11 mouse cellular contexts compared by ENCODE assay signal in genomic region chr2:30629038-30629761, GRCm38 (mm10). TPM values are rescaled to one million over a fixed set of nuclear protein-coding genes. Genes with fewer than 3 reads are reported as not detected.
DNase-seq lines count a peak whose midpoint lies in the region; ATAC-seq lines count a peak whose summit lies in the region.
"Had no signal": no experiment of that assay in that cellular context is flagged by ENCODE, and none has a peak within 500 bp of the region (broad histone marks: within the 10 kb centered on the region; RNA-seq: fewer than 3 reads in every experiment).

No protein-coding gene starts in this region.

- ATAC-seq in forebrain, embryonic 15.5 days (replicated peaks) = peak; percentile 57
- ATAC-seq in limb, embryonic 13.5 days (ENCODE audit: low FRiP score, low read depth) = no peak
- no peak for ATAC-seq in CD4-positive, CD25-positive, alpha-beta regulatory T cell, adult 4 months

- peak overlapping the region; percentile 80 for H3K27ac ChIP-seq in forebrain, embryonic 15.5 days (replicated peaks)
- H3K27ac ChIP-seq in limb, embryonic 13.5 days = peak overlapping the region; percentile 44; the same call in 1 of the 2 replicates
- H3K27ac ChIP-seq: macrophage had no signal

- H3K27me3 ChIP-seq in forebrain, embryonic 15.5 days = no peaks in the 10 kb centered on the region
- no peaks in the 10 kb centered on the region for H3K27me3 ChIP-seq in limb, embryonic 13.5 days

- H3K4me2 ChIP-seq in forebrain, embryonic 15.5 days (replicated peaks) = no peak overlapping the region
- H3K4me2 ChIP-seq in limb, embryonic 13.5 days (replicated peaks) = no peak overlapping the region

- H3K4me1 ChIP-seq in forebrain, embryonic 15.5 days = peaks cover 25% of the 10 kb centered on the region
- peaks cover 27% of the 10 kb centered on the region for H3K4me1 ChIP-seq in limb, embryonic 13.5 days

- no peaks in the 10 kb centered on the region for H3K36me3 ChIP-seq in forebrain, embryonic 15.5 days
- H3K36me3 ChIP-seq in limb, embryonic 13.5 days = no peaks in the 10 kb centered on the region

- no peak overlapping the region for H3K9ac ChIP-seq in forebrain, embryonic 15.5 days (replicated peaks)
- H3K9ac ChIP-seq in limb, embryonic 13.5 days = no peak overlapping the region

- 36% methylated on average over 14 of the region's 14 CpGs for WGBS in forebrain, embryonic 15.5 days
- 42% methylated on average over 14 of the region's 14 CpGs for WGBS in limb, embryonic 13.5 days

- H3K9me3 ChIP-seq in forebrain, embryonic 15.5 days = no peaks in the 10 kb centered on the region
- no peaks in the 10 kb centered on the region for H3K9me3 ChIP-seq in limb, embryonic 13.5 days

- DNase-seq in 3134 (ENCODE audit: extremely low read depth, insufficient read length, low spot score) (peak; percentile 41), 416B (ENCODE audit: low read depth) (peak; percentile 70)
- DNase-seq in layer of hippocampus, postnatal 14 days (ENCODE audit: low spot score in 2 of 2) = no peak
- no peak for DNase-seq in left cerebral cortex, postnatal 14 days (ENCODE audit: low spot score in 2 of 2)
- DNase-seq: heart, postnatal 10 days; thymus, postnatal 14 days had no signal

- H3K4me3 ChIP-seq in forebrain, embryonic 15.5 days = no peak overlapping the region
- no peak overlapping the region for H3K4me3 ChIP-seq in limb, embryonic 13.5 days

- intact Hi-C loops in left cerebral cortex, postnatal 14 days (cut with DNase I) = no loop called here

RNA-seq across cellular contexts. Expression of gene Cstad, which starts 34.4 kb away (rescaled TPM):
- 0.63 and 1.4 TPM in 2 replicates for polyA plus RNA-seq in forebrain, embryonic 15.5 days (2015; fragmentation: Nextera tagmentation; extraction: Ambion mirVana)
- 1.6 and 1.9 TPM in 2 replicates for polyA plus RNA-seq in limb, embryonic 13.5 days (2015; fragmentation: Nextera tagmentation; extraction: Ambion mirVana)
- polyA plus RNA-seq in CD4-positive, CD25-positive, alpha-beta regulatory T cell, adult 4 months (2017; shearing (Covaris generic)) = 1 to 10 TPM; 2.0 to 5.4 TPM
- total RNA-seq in layer of hippocampus, postnatal 14 days (2021) = 1 to 10 TPM; 7.5 to 9.3 TPM
- total RNA-seq in left cerebral cortex, postnatal 14 days (2021) = 1 to 10 TPM; 3.4 to 4.5 TPM
- polyA plus RNA-seq: liver, adult 2 months had no signal

Comparison
In these comparisons a context has a peak if more than half of its experiments do, and no peak if none do; other contexts are left out.
1. DNase-seq: peak in 3134 (single experiment) and 416B (single experiment); none in layer of hippocampus, postnatal 14 days (0 of 2) and left cerebral cortex, postnatal 14 days (0 of 2).